Mouse (Mus musculus): ENCODE data around the gene Bspry. TPM values are rescaled to one million over a fixed set of nuclear protein-coding genes. Genes with fewer than 3 reads are reported as not detected.

Bspry gene
- total and polyA plus RNA-seq, 2 experiments from 2014 or later: 0.15 TPM; not detected in 1

GRCm38 (mm10) chr4:62519849-62520233, 40.0 kb downstream of the Bspry start, which contains the start of gene Alad:
Gene Alad, minus strand, starts transcription at chr4:62519918.
- Histone ChIP-seq H3K27ac (ENCODE audit: low read depth) (peak within 1 kb of the TSS; percentile 82), H3K4me1 (ENCODE audit: control insufficient read depth, insufficient read depth) (peaks cover 29% of the 10 kb centered on the region), H3K9me3 (replicated peaks; ENCODE audit: control insufficient read depth, low read length) (no peaks in the 10 kb centered on the region), H3K9ac (replicated peaks; ENCODE audit: low read depth, low read length) (peak within 1 kb of the TSS; percentile 63), H3K4me2 (ENCODE audit: low read depth, low read length) (peak within 1 kb of the TSS; percentile 71), H3K4me3 (ENCODE audit: low read depth, low read length) (peak within 1 kb of the TSS; percentile 73), H3K27me3 (ENCODE audit: control insufficient read depth, insufficient read depth, low read length) (no peaks in the 10 kb centered on the region), H3K36me3 (replicated peaks; ENCODE audit: control insufficient read depth, insufficient read depth, low read length) (0 out of 2 replicates have a peak, but pooled peaks cover 5% of the 10 kb centered on the region)
- DNase-seq (ENCODE audit: low spot score) (peak; percentile 87), ATAC-seq (ENCODE audit: insufficient read depth, low read depth) (peak; percentile 90)
- TF ChIP-seq CTCF (IDR thresholded peaks at IDR 0.05; ENCODE audit: low read depth) (no peak), EP300 (IDR thresholded peaks at IDR 0.05; ENCODE audit: low read depth) (no peak)
- under 1% methylated on average over 37 of the region's 37 CpGs for WGBS

GRCm38 (mm10) chr4:62520892-62521400, 41.1 kb downstream of the Bspry start:
- Histone ChIP-seq H3K27me3 (ENCODE audit: control insufficient read depth, insufficient read depth, low read length) (no peaks in the 10 kb centered on the region), H3K4me2 (ENCODE audit: low read depth, low read length) (no peak overlapping the region), H3K36me3 (replicated peaks; ENCODE audit: control insufficient read depth, insufficient read depth, low read length) (0 out of 2 replicates have a peak, but pooled peaks cover 5% of the 10 kb centered on the region), H3K9me3 (replicated peaks; ENCODE audit: control insufficient read depth, low read length) (no peaks in the 10 kb centered on the region), H3K9ac (replicated peaks; ENCODE audit: low read depth, low read length) (no peak overlapping the region), H3K4me3 (ENCODE audit: low read depth, low read length) (no peak overlapping the region), H3K4me1 (ENCODE audit: control insufficient read depth, insufficient read depth) (peaks cover 22% of the 10 kb centered on the region), H3K27ac (ENCODE audit: low read depth) (no peak overlapping the region)
- no peak for ATAC-seq (ENCODE audit: insufficient read depth, low read depth)
- no peak for DNase-seq (ENCODE audit: low spot score)
- TF ChIP-seq EP300 (IDR thresholded peaks at IDR 0.05; ENCODE audit: low read depth): no peak
- TF ChIP-seq CTCF (IDR thresholded peaks at IDR 0.05; ENCODE audit: low read depth): no peak
- 75% methylated on average over 2 of the region's 2 CpGs for WGBS

- H3K4me3 ChIP-seq (ENCODE audit: low read depth, low read length): peak within 1 kb of the TSS; percentile 81
- 0 out of 2 replicates have a peak, but pooled peaks cover 5% of the 10 kb centered on the region for H3K36me3 ChIP-seq (replicated peaks; ENCODE audit: control insufficient read depth, insufficient read depth, low read length)
- peak; percentile 99 for ATAC-seq (ENCODE audit: insufficient read depth, low read depth)
- peak within 1 kb of the TSS; percentile 93 for H3K27ac ChIP-seq (ENCODE audit: low read depth)
- peak within 1 kb of the TSS; percentile 83 for H3K9ac ChIP-seq (replicated peaks; ENCODE audit: low read depth, low read length)
- under 1% methylated on average over 59 of the region's 59 CpGs for WGBS
- H3K9me3 ChIP-seq (replicated peaks; ENCODE audit: control insufficient read depth, low read length): no peaks in the 10 kb centered on the region
- H3K4me2 ChIP-seq (ENCODE audit: low read depth, low read length): peak within 1 kb of the TSS; percentile 95
- DNase-seq (ENCODE audit: low spot score): peak; percentile 95
- H3K27me3 ChIP-seq (ENCODE audit: control insufficient read depth, insufficient read depth, low read length): no peaks in the 10 kb centered on the region
- no peak for TF ChIP-seq EP300 (IDR thresholded peaks at IDR 0.05; ENCODE audit: low read depth)
- peaks cover 6% of the 10 kb centered on the region for H3K4me1 ChIP-seq (ENCODE audit: control insufficient read depth, insufficient read depth)
Measured at GRCm38 (mm10) chr4:62524651-62525488, 45.0 kb downstream of the Bspry start, which contains the start of the genes Pole3 and 4933430I17Rik. Gene Pole3, minus strand, starts transcription at chr4:62525068. Gene 4933430I17Rik, plus strand, starts transcription at chr4:62525369.

- ATAC-seq (ENCODE audit: insufficient read depth, low read depth): no peak
- H3K36me3 ChIP-seq (replicated peaks; ENCODE audit: control insufficient read depth, insufficient read depth, low read length): 0 out of 2 replicates have a peak, but pooled peaks cover 5% of the 10 kb centered on the region
- 2% methylated on average over 10 of the region's 10 CpGs for WGBS
- H3K4me1 ChIP-seq (ENCODE audit: control insufficient read depth, insufficient read depth): peaks cover 6% of the 10 kb centered on the region
- H3K9ac ChIP-seq (replicated peaks; ENCODE audit: low read depth, low read length): 0 out of 2 replicates have a peak overlapping the region, but pooled peaks have one; percentile 83
- TF ChIP-seq EP300 (IDR thresholded peaks at IDR 0.05; ENCODE audit: low read depth) (no peak), CTCF (IDR thresholded peaks at IDR 0.05; ENCODE audit: low read depth) (no peak)
- no peak for DNase-seq (ENCODE audit: low spot score)
- peak overlapping the region; percentile 81 for H3K4me3 ChIP-seq (ENCODE audit: low read depth, low read length)
- H3K4me2 ChIP-seq (ENCODE audit: low read depth, low read length): peak overlapping the region; percentile 95
- no peaks in the 10 kb centered on the region for H3K27me3 ChIP-seq (ENCODE audit: control insufficient read depth, insufficient read depth, low read length)
- H3K27ac ChIP-seq (ENCODE audit: low read depth): no peak overlapping the region
- no peaks in the 10 kb centered on the region for H3K9me3 ChIP-seq (replicated peaks; ENCODE audit: control insufficient read depth, low read length)
Measured at GRCm38 (mm10) chr4:62525489-62525811, 45.6 kb downstream of the Bspry start.

DNA sequence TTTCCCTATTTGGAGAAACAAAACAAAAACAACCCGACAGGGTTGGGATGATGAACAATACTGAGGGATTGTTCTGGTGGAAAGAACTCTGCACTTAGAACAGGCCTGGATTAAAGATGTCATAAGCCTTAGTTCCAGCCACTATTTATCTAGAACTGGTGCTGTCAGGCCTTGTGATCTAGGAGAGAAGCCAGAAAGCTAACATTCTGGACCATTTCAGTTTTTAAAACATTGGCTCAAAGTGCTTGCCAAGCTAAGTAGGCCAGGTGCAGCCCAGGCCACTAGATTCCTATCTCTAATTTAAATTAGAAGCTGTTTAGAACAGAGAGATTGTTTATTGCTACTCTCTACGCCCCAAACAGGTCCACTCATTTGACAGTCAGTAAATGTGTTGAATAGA, 46.4 kb downstream of the Bspry start:
- Histone ChIP-seq H3K4me1 (ENCODE audit: control insufficient read depth, insufficient read depth) (peaks cover 6% of the 10 kb centered on the region), H3K9ac (replicated peaks; ENCODE audit: low read depth, low read length) (no peak overlapping the region), H3K9me3 (replicated peaks; ENCODE audit: control insufficient read depth, low read length) (no peaks in the 10 kb centered on the region), H3K36me3 (replicated peaks; ENCODE audit: control insufficient read depth, insufficient read depth, low read length) (0 out of 2 replicates have a peak, but pooled peaks cover 5% of the 10 kb centered on the region), H3K4me2 (ENCODE audit: low read depth, low read length) (no peak overlapping the region), H3K27ac (ENCODE audit: low read depth) (no peak overlapping the region), H3K4me3 (ENCODE audit: low read depth, low read length) (no peak overlapping the region), H3K27me3 (ENCODE audit: control insufficient read depth, insufficient read depth, low read length) (no peaks in the 10 kb centered on the region)
- DNase-seq (ENCODE audit: low spot score) (no peak), ATAC-seq (ENCODE audit: insufficient read depth, low read depth) (no peak)
- WGBS: 51% methylated on average over 2 of the region's 2 CpGs
- no peak for TF ChIP-seq CTCF (IDR thresholded peaks at IDR 0.05; ENCODE audit: low read depth)
- no peak for TF ChIP-seq EP300 (IDR thresholded peaks at IDR 0.05; ENCODE audit: low read depth)

Measured in heart, postnatal 0 days (tissue).